Mouse (Mus musculus) lung, postnatal 4 days (tissue): ENCODE data around the gene Pipox.

Experiments
- DNase-seq, 2 experiments: peaks; one replicate each; pipeline ENCODE4 v3.0.0; 2021

Pipox gene

GRCm38 (mm10) chr11:77893787-77894718 is at the start of gene Pipox:
Gene Pipox (minus strand): TSS chr11:77894096.
- DNase-seq, result peak; percentile 89 to 93

- DNase-seq, result no peak
These were observed 48.3 kb upstream of the Pipox start for GRCm38 (mm10) chr11:77942230-77942629.

GRCm38 (mm10) chr11:77937649-77938410 is 43.9 kb upstream of the Pipox start:
- no peak for DNase-seq

- no peak for DNase-seq
These were observed 43.0 kb upstream of the Pipox start for GRCm38 (mm10) chr11:77936846-77937245.

GRCm38 (mm10) chr11:77934568-77935311 is 40.8 kb upstream of the Pipox start:
- DNase-seq, result no peak

- no peak for DNase-seq
These were observed 40.2 kb upstream of the Pipox start for GRCm38 (mm10) chr11:77934111-77934521.

GRCm38 (mm10) chr11:77932576-77932975 is 38.7 kb upstream of the Pipox start:
- DNase-seq, result no peak

GRCm38 (mm10) chr11:77931541-77932433 is 37.9 kb upstream of the Pipox start:
- DNase-seq, result no peak

GRCm38 (mm10) chr11:77930751-77931540 is 37.0 kb upstream of the Pipox start, which contains the start of gene Sez6:
Gene Sez6 (plus strand): TSS chr11:77930800.
- DNase-seq, result peak; percentile 85 to 86

- DNase-seq, result no peak
These were observed 33.9 kb upstream of the Pipox start for GRCm38 (mm10) chr11:77927837-77928236.

- no peak for DNase-seq
These were observed 32.8 kb upstream of the Pipox start for GRCm38 (mm10) chr11:77926666-77927065.

GRCm38 (mm10) chr11:77925836-77926657 is 32.2 kb upstream of the Pipox start:
- no peak for DNase-seq

GRCm38 (mm10) chr11:77923285-77923684 is 29.4 kb upstream of the Pipox start:
- no peak for DNase-seq

GRCm38 (mm10) chr11:77917166-77917565 is 23.3 kb upstream of the Pipox start:
- no peak for DNase-seq

GRCm38 (mm10) chr11:77916741-77917140 is 22.8 kb upstream of the Pipox start:
- DNase-seq, result no peak

- no peak for DNase-seq
These were observed 20.8 kb upstream of the Pipox start for GRCm38 (mm10) chr11:77914598-77915260.

- no peak for DNase-seq
These were observed 19.6 kb upstream of the Pipox start for GRCm38 (mm10) chr11:77913505-77913904.

GRCm38 (mm10) chr11:77909776-77910175 is 15.9 kb upstream of the Pipox start:
- no peak for DNase-seq

GRCm38 (mm10) chr11:77909376-77909775 is 15.5 kb upstream of the Pipox start:
- DNase-seq, result no peak
